Mouse (Mus musculus) megakaryocyte, embryonic 14.5 days (primary cell): Measurements from ENCODE around the gene Itch.

Experiments
- FLI1 ChIP-seq: IDR thresholded peaks from 2 replicates; pipeline ENCODE4 v1.6.1; 2012; ENCODE audit warnings: low read length, inconsistent platforms, mixed read lengths
- GATA1 ChIP-seq: IDR thresholded peaks from 3 replicates; pipeline ENCODE4 v1.6.1; 2012; ENCODE audit warnings: mixed read lengths, low read length, inconsistent platforms, borderline replicate concordance

GRCm38 (mm10) chr2:155237276-155237675 lies 104.0 kb downstream of the Itch start:
- TF ChIP-seq GATA1 (no peak), FLI1 (no peak)
